Mouse (Mus musculus): Measurements from ENCODE around the gene Rundc1. TPM values are rescaled to one million over a fixed set of nuclear protein-coding genes. Genes with fewer than 3 reads are reported as not detected.

Rundc1 gene
- total and polyA plus RNA-seq, 3 experiments = 6.8 to 13.5 (median 10.7) TPM

DNA sequence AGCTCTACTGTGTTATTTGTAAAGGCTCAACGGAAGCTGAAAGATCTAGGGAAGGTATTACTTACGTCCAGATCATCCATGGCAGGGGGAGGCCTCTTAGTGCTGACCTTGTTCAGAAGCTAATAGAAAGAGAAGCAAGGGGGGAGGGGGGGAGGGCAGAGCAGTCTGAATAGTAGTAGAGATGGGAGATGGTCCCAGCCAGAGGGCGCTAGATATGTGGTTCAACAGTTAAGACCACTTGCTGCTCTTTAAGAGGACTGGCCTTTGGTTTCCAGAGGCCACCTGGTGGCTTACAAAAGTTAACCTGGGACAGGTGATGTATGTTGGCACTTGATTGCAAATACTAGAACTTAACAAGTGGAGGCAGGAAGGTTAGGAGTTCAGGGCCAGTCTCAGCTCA is 5.3 kb upstream of the Rundc1 start (continued):
- TF ChIP-seq RCOR1 (conservative IDR thresholded peaks at IDR 0.05; ENCODE audit: low read depth, low read length) (no peak), ZC3H11A (IDR thresholded peaks at IDR 0.05; ENCODE audit: low read depth, low read length) (no peak), IRF4 (IDR thresholded peaks at IDR 0.05; ENCODE audit: low read depth, low read length) (no peak), MAFK (IDR thresholded peaks at IDR 0.05; ENCODE audit: insufficient replicate concordance, low read length) (no peak), EP300 (IDR thresholded peaks at IDR 0.05; ENCODE audit: low read length) (no peak), ZMIZ1 (IDR thresholded peaks at IDR 0.05; ENCODE audit: low read depth, low read length) (no peak), BHLHE40 (IDR thresholded peaks at IDR 0.05; ENCODE audit: low read depth, low read length) (no peak), GABPA (IDR thresholded peaks at IDR 0.05; ENCODE audit: insufficient replicate concordance, low read depth, low read length) (no peak), PAX5 (IDR thresholded peaks at IDR 0.05; ENCODE audit: low read length) (no peak), JUND (conservative IDR thresholded peaks at IDR 0.05; ENCODE audit: low read depth, low read length) (no peak)

- Histone ChIP-seq H3K4me2 (ENCODE audit: insufficient read depth, low read depth, poor library complexity, severe bottlenecking) (no peak overlapping the region), H3K9me3 (replicated peaks; ENCODE audit: low read length) (no peaks in the 10 kb centered on the region), H3K4me3 (replicated peaks in 1 of 3; ENCODE audit: low read depth in 2 of 3, low read length in 2 of 3, poor library complexity in 1 of 3) (no peak overlapping the region), H3K9ac (ENCODE audit: insufficient read depth, low read depth) (no peak overlapping the region), H3K27ac (ENCODE audit: insufficient read depth, low read depth) (no peak overlapping the region), H3K4me1 (ENCODE audit: control insufficient read depth in 1 of 2, insufficient read depth in 2 of 2) (peaks cover 7 to 39% of the 10 kb centered on the region in 2 experiments), H3K36me3 (replicated peaks in 1 of 2; ENCODE audit: control insufficient read depth in 1 of 2, insufficient read depth in 1 of 2, low read length in 1 of 2) (no peaks in the 10 kb centered on the region), H3K79me2 (replicated peaks; ENCODE audit: control insufficient read depth, extremely low read depth, insufficient read depth, poor library complexity, severe bottlenecking) (peaks cover 12% of the 10 kb centered on the region), H3K27me3 (replicated peaks) (no peaks in the 10 kb centered on the region)
- DNase-seq (ENCODE audit: extremely low read depth) = no peak
- in situ Hi-C loops (cut with MboI; ENCODE audit: low pct_ligation_motif_present, low pct_unique_long_range_greater_than_20kb, low sequenced_read_pairs) (no loop called here), dilution Hi-C loops (cut with MboI; ENCODE audit: extremely low pct_ligation_motif_present, extremely low pct_unique_long_range_greater_than_20kb, low sequenced_read_pairs) (no loop called here)
- TF ChIP-seq CHD2 (IDR thresholded peaks at IDR 0.05; ENCODE audit: low read length) (no peak), SMC3 (IDR thresholded peaks at IDR 0.05; ENCODE audit: low read depth, low read length) (no peak), USF1 (IDR thresholded peaks at IDR 0.05; ENCODE audit: low read depth, low read length) (no peak), MYC (IDR thresholded peaks at IDR 0.05; ENCODE audit: low read depth, low read length) (no peak), JUN (IDR thresholded peaks at IDR 0.05; ENCODE audit: insufficient read depth, low read depth, low read length) (no peak), TCF12 (IDR thresholded peaks at IDR 0.05; ENCODE audit: low read depth, low read length) (no peak)
Measured at GRCm38 (mm10) chr11:101420148-101420547, 4.7 kb upstream of the Rundc1 start.

GRCm38 (mm10) chr11:101424105-101424851 is 607 bp upstream of the Rundc1 start, which contains the start of gene Gm27029:
Gene Gm27029, minus strand, starts transcription at chr11:101424796.
- in situ Hi-C loops (cut with MboI; ENCODE audit: low pct_ligation_motif_present, low pct_unique_long_range_greater_than_20kb, low sequenced_read_pairs) (no loop called here), dilution Hi-C loops (cut with MboI; ENCODE audit: extremely low pct_ligation_motif_present, extremely low pct_unique_long_range_greater_than_20kb, low sequenced_read_pairs) (no loop called here)
- Histone ChIP-seq H3K9me3 (replicated peaks; ENCODE audit: low read length) (no peaks in the 10 kb centered on the region), H3K4me1 (ENCODE audit: control insufficient read depth in 1 of 2, insufficient read depth in 2 of 2) (peaks cover 11 to 43% of the 10 kb centered on the region in 2 experiments), H3K4me2 (ENCODE audit: insufficient read depth, low read depth, poor library complexity, severe bottlenecking) (peak within 1 kb of the TSS; percentile 87), H3K79me2 (replicated peaks; ENCODE audit: control insufficient read depth, extremely low read depth, insufficient read depth, poor library complexity, severe bottlenecking) (peaks cover 7% of the 10 kb centered on the region), H3K9ac (ENCODE audit: insufficient read depth, low read depth) (peak within 1 kb of the TSS; percentile 60), H3K36me3 (replicated peaks in 1 of 2; ENCODE audit: control insufficient read depth in 1 of 2, insufficient read depth in 1 of 2, low read length in 1 of 2) (peaks cover 0 to 17% of the 10 kb centered on the region in 2 experiments), H3K27ac (ENCODE audit: insufficient read depth, low read depth) (peak within 1 kb of the TSS; percentile 29), H3K27me3 (replicated peaks) (no peaks in the 10 kb centered on the region), H3K4me3 (replicated peaks in 1 of 3; ENCODE audit: low read depth in 2 of 3, low read length in 2 of 3, poor library complexity in 1 of 3) (peak within 1 kb of the TSS; percentile 78 to 92 (median 80))
- DNase-seq (ENCODE audit: extremely low read depth) = peak; percentile 17
- TF ChIP-seq E2F4 (IDR thresholded peaks at IDR 0.05; ENCODE audit: insufficient replicate concordance, low read depth, low read length) (no peak), MAZ (IDR thresholded peaks at IDR 0.05; ENCODE audit: low read depth, low read length) (0 out of 2 replicates have a peak, but pooled peaks have one; percentile 28), HCFC1 (IDR thresholded peaks at IDR 0.05; ENCODE audit: low read depth, low read length) (no peak), MEF2A (IDR thresholded peaks at IDR 0.05; ENCODE audit: borderline replicate concordance, low read depth, low read length) (0 out of 2 replicates have a peak, but pooled peaks have one; percentile 6), KAT2A (IDR thresholded peaks at IDR 0.05; ENCODE audit: insufficient replicate concordance, low read length) (0 out of 2 replicates have a peak, but pooled peaks have one; percentile 24)

Data from CH12.LX (cell line).